ENCODE assay signal across 8 mouse cellular contexts in genomic region chr6:100660395-100660794, GRCm38 (mm10). TPM values are rescaled to one million over a fixed set of nuclear protein-coding genes. Genes with fewer than 3 reads are reported as not detected.
DNase-seq lines count a peak whose midpoint lies in the region; ATAC-seq lines count a peak whose summit lies in the region.
"Had no signal": no experiment of that assay in that cellular context is flagged by ENCODE, and none has a peak within 500 bp of the region (broad histone marks: within the 10 kb centered on the region; RNA-seq: fewer than 3 reads in every experiment).

No protein-coding gene starts in this region.

- peak; percentile 16 for DNase-seq in MN1 (ENCODE audit: low spot score)
- peak; percentile 85 for DNase-seq in adrenal gland, postnatal 10 days
- DNase-seq in frontal cortex, postnatal 36 days (ENCODE audit: low spot score in 2 of 2): peak; percentile 53 to 56
- peak; percentile 79 for DNase-seq in layer of hippocampus, adult 11-12 months (ENCODE audit: low spot score)
- DNase-seq in lung, postnatal 36 days: peak; percentile 53
- DNase-seq in spleen, postnatal 10 days (ENCODE audit: low spot score in 2 of 2): no peak

- no peak for ATAC-seq in erythroid progenitor cell, adult 5-6 weeks (replicated peaks; ENCODE audit: low FRiP score, poor library complexity, severe bottlenecking)
- ATAC-seq: Patski had no signal

RNA-seq across cellular contexts. Expression of gene Shq1, which starts 10.6 kb away (rescaled TPM):
- total RNA-seq in adrenal gland, postnatal 10 days (2021): 1 to 10 TPM; 9.0 to 9.4 TPM
- under 0.01 and 1.7 TPM in 2 replicates for total RNA-seq in erythroid progenitor cell, adult 5-6 weeks (2015; ENCODE audit: low replicate concordance)
- total RNA-seq in erythroid progenitor cell, adult 5-6 weeks (2017; ENCODE audit: low replicate concordance): 0.30 and 3.7 TPM in 2 replicates

RNA-seq across cellular contexts. Expression of gene Gxylt2, which starts 44.1 kb away (rescaled TPM):
- total RNA-seq in adrenal gland, postnatal 10 days (2021): 1 to 10 TPM; 1.9 to 3.3 TPM
- not detected in 2 replicates for total RNA-seq in erythroid progenitor cell, adult 5-6 weeks (2015; ENCODE audit: low replicate concordance)
- total RNA-seq in erythroid progenitor cell, adult 5-6 weeks (2017; ENCODE audit: low replicate concordance): not detected in 2 replicates

Comparison
In these comparisons a context has a peak if more than half of its experiments do, and no peak if none do; other contexts are left out.
1. DNase-seq: peak in MN1 (single experiment), adrenal gland, postnatal 10 days (single experiment), frontal cortex, postnatal 36 days (2 of 2), layer of hippocampus, adult 11-12 months (single experiment) and lung, postnatal 36 days (single experiment); none in spleen, postnatal 10 days (0 of 2).